Mouse (Mus musculus): ENCODE measurements around the gene Gfod2.

DNA sequence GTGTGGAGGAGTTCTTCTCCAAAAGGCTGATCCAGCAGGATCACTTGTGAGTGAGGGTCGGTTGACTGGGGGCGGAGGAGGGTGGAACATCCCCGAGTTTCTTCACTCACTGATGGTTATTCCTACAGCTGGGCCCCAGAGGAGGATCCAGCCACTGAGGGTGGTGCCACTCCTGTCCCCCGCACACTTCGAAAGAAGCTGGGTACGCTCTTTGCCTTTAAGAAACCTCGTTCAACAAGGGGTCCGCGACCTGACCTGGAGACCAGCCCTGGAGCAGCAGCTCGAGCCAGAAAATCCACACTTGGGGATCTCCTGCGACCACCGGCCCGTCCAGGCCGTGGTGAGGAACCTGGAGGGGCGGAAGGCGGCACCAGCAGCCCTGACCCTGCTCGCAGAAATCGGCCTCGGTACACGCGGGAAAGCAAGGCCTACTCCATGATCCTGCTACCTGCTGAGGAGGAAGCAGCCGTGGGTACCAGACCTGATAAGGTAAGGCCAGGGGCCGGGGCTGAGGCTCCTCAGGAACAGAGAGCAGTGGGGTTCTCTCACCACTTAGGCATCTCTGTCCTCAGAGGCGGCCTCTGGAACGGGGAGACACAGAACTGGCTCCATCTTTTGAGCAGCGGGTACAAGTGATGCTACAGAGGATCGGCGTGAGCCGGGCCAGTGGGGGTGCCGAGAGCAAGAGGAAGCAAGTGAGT, 63.2 kb downstream of the Gfod2 start:
- TF ChIP-seq CTCF (IDR thresholded peaks at IDR 0.05; ENCODE audit: extremely low read depth, insufficient read depth, low read length), result no peak
- no peak for TF ChIP-seq POLR2A (IDR thresholded peaks at IDR 0.05; ENCODE audit: extremely low read depth, insufficient read depth, low read length)

All from cortical plate, adult 2 months (tissue).